Mouse (Mus musculus) erythroblast, embryonic 14.5 days (primary cell): ENCODE results near the gene Tmem29.

Source experiments
- GATA1 ChIP-seq: IDR thresholded peaks from 2 replicates; pipeline ENCODE4 v1.6.1; 2012; ENCODE audit warnings: low read length, inconsistent platforms, mixed read lengths
- TAL1 ChIP-seq: IDR thresholded peaks from 3 replicates; pipeline ENCODE4 v1.6.1; 2012; ENCODE audit warnings: low read length, inconsistent platforms, mixed read lengths

DNA sequence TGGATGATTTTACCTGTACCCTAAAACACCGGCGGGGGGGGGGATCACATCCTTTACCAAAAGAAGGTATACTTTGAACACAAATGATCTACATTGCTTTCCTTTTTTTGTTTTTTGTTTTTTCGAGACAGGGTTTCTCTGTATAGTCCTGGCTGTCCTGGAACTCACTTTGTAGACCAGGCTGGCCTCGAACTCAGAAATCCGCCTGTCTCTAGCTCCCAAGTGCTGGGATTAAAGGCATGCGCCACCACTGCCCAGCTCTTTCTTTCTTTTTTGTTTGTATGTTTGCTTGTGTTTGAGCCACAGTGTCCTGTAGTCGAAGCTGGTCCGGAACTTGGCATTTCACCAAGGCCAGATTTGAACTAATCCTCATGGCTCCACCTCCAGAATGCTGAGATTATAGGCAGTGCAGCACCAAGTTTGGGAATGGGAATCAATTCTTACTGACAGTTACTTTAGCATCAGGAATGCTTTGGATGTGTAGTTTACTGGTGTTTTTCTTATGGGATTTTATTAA lies 515 bp upstream of the Tmem29 start:
- TF ChIP-seq GATA1, result no peak
- no peak for TF ChIP-seq TAL1
